Mouse (Mus musculus): ENCODE measurements at regions not wholly inside any gene's neighbourhood (a gene's known extent, or its start where the extent isn't known, plus 50 kb on each side); places are given as distances from the start of the nearest gene placed in this dataset.
A peak's percentile ranks its signal among the peaks of the same experiment; 100 is the strongest.

DNA sequence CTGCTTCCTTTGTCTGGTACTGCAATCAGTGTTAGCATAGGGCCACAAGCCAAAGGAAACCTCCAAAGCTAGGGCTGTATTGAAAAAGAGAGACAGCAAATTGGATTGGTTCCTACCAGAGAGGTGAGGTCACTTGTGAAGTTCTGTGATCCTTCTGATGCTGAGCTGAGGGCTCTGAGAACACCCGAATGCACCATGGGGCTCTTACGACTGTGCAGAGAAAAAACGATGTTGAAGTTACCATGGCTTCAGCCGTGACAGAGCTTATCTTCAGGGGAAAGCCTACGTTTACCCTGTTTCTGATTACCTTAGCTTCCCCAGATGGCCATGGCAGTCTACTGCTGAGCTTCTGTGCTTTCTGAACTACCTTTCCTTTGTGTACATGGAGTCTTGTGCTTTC lies 53.9 kb upstream of the Fmo9 start:
- no peak for DNase-seq (ENCODE audit: low read depth, low spot score)

GRCm38 (mm10) chr1:166738029-166738428 lies 56.4 kb upstream of the Fmo9 start:
- peak; percentile 30 for DNase-seq (ENCODE audit: low read depth, low spot score)

- no peak for DNase-seq (ENCODE audit: low read depth, low spot score)
Observed at GRCm38 (mm10) chr1:166750236-166750635, 68.6 kb upstream of the Fmo9 start.

DNA sequence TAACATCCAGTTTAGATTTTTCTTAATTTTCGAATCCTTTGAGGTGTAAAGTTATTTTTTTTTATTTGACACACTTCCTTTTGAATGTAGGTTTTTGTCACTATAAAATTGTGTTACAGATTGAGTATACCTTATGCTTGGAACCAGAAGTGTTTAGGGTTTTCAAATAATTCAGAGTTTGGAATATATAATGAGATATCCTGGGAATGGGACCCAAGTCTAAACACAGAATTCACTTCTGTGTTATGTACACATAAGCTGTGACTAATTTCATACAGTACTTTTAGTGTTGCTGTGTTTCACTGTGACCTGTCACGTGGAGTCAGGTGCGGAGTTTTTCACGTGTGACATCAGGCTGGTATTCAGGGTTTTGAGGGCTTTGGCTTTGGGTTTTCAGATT lies 69.1 kb upstream of the Fmo9 start:
- DNase-seq (ENCODE audit: low read depth, low spot score), result no peak

DNA sequence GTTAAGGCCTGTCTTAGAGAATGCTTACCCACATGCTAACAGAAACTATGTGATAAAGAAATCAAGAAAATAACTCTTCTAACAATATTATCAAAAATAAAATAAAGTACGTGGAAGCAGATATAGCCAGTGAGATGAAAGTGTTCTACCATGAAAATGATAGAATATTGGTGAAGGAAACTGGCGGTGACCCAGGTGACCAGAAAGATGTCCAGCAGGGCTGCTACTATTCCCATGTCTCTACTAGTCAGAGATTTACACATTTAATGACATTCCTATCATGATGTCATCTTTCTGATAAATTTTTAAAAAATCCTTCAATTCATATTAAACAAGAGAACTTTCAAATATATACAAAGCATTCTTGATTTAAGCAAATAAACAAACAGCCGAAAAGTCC lies 69.8 kb upstream of the Fmo9 start:
- DNase-seq (ENCODE audit: low read depth, low spot score), result no peak

DNA sequence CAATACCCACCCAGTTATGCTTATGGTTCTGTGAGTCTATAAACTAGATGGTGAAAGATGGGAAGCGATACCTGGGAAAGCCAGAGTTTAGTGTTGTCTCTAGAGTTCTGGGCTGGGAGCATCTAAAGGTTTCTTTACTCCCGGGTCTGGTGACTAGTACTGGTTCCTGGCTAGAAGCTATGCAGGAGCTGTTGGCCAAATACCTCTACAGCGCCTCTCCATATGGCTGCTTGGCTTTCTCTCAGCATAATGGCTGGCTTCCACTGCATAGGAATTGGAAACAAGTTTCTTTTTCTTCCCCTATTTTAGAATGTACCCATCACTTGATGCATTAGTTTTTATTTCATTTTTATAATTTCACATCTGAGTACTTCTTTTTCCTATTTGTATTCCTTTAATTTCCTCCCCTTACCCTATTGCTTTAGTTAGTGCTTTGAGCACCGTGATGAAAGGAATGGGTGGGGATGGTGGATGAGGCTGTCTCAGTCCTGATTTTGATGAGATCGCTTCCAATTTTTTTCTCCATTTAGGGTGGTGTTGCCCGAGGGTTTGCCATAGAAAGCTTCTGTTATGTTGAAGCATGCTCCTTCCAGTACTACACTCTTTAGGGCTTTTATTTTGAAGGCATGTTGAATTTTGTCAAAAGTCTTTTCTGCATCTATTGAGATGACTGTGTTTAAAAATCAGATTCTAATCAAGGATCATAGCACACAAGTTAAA lies 71.5 kb upstream of the Fmo9 start:
- no peak for DNase-seq (ENCODE audit: low read depth, low spot score)

DNA sequence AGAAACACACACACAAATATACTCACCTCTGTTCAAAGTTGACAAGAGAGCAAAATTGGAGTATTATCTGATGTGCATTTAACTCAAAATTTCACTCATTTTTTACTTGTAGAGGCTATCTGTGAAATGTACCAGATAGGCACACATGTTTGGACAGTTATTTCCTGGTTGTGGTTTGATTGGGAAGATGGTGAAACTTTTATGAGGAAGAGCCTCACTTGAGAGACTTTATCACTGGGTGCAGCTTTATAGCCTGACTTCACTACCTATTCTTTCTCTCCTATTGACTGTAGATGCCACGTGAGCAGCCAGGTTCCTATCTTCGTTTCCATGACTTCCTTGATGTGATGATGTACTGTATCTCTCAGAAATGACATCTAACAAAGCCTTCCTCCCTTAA lies 77.3 kb upstream of the Fmo9 start:
- no peak for DNase-seq (ENCODE audit: low read depth, low spot score)

DNA sequence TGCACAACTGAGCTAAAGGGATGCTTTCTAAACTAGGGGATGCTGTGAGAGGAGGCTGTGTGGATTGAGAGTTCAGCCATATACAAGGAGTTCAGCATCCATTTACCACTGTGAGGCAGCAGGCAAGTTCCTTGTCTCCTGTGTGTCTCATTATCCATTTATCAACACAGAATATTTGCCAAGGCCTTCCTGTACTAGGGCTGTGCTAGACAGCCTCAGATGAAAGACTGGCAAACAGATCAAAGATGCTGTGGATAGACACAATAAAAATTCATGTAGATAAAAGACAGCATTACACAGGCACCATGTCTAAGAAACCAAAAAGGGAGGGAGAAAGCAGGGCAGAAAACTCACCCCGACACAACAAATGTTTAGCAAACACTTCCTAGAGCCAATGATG lies 91.5 kb upstream of the Fmo9 start:
- no peak for DNase-seq (ENCODE audit: low read depth, low spot score)

DNA sequence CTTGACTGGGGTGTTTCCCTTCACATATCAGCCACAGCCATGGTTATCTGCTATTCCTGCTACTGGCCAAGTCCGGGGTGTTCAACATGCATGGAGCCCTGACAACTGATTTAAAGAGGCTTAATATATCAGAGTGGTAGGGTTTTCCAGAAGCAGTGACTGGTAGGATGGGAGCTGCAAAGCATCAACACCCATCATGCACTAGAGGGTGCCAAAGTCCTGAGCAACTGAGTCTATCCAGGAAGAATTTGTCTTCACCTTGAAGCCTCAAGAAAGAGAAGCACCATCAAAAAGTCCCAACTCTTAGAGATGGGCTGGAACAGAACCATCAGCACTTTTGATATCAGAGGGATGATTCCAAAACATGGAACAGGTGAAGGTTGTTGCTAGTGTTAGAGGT lies 100.5 kb upstream of the Fmo9 start:
- peak; percentile 43 for DNase-seq (ENCODE audit: low read depth, low spot score)

DNA sequence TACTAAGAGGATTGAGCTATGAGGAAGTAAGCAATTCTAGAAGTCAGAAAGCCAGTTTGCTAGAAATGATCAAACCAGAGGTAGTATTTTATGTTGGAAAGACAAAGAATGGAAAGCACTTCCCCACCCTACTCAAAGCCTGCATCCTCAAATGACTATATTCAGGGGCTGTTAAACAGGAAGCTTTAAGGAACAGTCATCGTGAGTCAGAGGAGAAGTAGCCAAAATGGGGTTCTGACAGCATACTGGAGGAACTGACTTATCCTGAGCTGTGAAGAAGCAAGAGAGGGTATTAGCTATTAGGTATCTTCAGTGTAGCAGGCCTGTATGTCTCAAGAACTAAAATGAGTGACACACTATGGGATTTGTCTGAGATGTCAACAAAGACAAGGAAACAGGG lies 106.3 kb upstream of the Fmo9 start:
- no peak for DNase-seq (ENCODE audit: low read depth, low spot score)

- no peak for DNase-seq (ENCODE audit: low read depth, low spot score)
Observed at GRCm38 (mm10) chr1:166788824-166789399, 107.3 kb upstream of the Fmo9 start.

DNA sequence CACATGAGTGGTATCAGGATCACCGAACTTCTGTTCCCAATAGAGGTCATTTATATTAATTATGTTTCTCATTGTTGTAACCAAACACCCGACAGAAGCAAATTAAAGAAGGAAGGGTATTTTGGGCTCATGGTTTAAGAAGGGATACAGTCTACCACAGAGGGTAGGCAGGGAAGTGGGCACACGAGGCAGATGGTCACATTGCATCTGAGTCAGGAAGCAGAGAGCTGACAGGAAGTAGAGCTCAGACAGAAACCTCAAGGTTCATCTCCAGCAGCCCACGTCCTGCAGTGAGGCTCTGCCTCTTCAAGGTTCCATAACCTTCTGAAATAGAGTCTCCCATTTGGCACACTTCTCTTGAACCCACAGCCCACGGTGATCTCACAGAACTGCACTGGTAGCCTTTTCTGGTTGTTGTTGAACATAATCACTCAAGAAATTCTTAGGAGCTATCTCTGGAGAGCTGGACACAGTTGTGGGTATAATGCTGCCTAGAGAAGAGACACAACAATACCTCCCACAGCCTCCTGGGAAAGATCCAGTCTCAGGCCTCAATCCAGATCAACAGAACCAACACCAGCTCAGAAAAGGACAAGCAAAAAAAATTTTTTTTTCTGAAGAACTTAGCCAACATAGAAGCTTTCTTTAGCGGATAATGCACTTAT lies 111.5 kb upstream of the Fmo9 start:
- no peak for DNase-seq (ENCODE audit: low read depth, low spot score)

GRCm38 (mm10) chr1:166793717-166794081 lies 112.1 kb upstream of the Fmo9 start:
- no peak for DNase-seq (ENCODE audit: low read depth, low spot score)

GRCm38 (mm10) chr1:166794622-166795244 lies 113.1 kb upstream of the Fmo9 start:
- DNase-seq (ENCODE audit: low read depth, low spot score), result no peak

DNA sequence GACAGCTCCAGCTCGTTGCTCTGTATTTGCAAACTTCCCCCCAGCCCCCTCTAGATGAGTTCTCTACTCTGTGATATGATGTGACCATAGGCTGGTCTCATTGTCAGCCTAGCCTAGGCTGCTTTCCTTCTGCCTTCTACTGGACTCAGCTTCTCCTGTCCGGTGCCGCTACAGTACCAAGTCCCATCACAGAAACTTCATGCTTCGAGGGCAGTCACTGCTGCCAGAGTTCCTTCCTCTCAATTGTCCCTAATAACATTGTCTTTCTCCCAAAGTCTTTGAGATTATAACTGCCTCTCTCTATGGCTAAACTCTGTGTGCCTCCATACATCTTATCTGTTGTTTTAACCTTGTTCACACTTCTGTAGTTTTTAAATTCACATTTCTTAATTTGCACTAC lies 114.0 kb upstream of the Fmo9 start:
- DNase-seq (ENCODE audit: low read depth, low spot score), result no peak

- DNase-seq (ENCODE audit: low read depth, low spot score), result no peak
Observed at GRCm38 (mm10) chr1:166796362-166796925, 114.8 kb upstream of the Fmo9 start.

DNA sequence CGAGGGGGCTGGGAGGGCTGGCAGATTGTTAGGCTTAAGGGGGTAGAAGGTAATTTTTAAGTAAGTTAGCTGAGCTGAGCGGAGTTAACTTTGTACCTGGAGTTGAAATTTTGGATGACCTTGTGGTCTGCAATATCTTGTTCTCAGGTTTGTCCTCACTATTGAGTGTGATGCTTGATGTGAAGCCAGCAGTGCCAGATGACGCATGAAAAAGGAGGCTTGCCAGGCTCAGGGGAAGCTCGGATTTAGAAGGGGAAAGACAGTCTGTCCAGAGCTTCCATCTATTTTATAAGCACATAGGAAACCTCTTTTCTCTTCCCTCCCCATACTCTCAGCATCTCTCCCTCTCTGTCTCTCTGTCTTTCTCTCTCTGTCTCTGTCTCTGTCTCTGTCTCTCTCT lies 115.3 kb upstream of the Fmo9 start:
- DNase-seq (ENCODE audit: low read depth, low spot score), result no peak

GRCm38 (mm10) chr1:166800953-166801603 lies 119.4 kb upstream of the Fmo9 start:
- peak; percentile 37 for DNase-seq (ENCODE audit: low read depth, low spot score)

DNA sequence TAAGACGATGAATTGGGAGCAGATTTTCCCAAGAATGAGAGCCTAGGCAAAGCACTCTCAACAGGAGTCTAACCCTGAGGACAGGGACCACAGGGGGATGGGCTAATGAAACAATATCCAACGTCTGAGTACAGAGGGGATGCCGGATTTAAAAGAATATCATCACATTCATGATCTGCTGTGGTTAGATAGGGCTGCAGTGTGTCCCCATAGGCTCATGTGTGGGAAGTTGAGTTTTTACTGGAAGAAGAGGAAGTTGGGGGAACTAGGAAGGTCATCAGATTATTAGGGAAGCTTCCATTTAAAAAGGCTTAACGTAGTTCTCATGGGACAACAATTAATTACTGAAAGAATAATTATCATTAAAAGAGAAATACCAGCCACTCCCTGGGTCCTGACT lies 120.3 kb upstream of the Fmo9 start:
- no peak for DNase-seq (ENCODE audit: low read depth, low spot score)

- no peak for DNase-seq (ENCODE audit: low read depth, low spot score)
Observed at GRCm38 (mm10) chr1:166803928-166804327, 122.3 kb upstream of the Fmo9 start.

- no peak for DNase-seq (ENCODE audit: low read depth, low spot score)
Observed at GRCm38 (mm10) chr1:166804333-166804732, 122.7 kb upstream of the Fmo9 start.
